ENCODE assay signal across 41 mouse cellular contexts in genomic region chrX:57081496-57081895, GRCm38 (mm10). TPM values are rescaled to one million over a fixed set of nuclear protein-coding genes. Genes with fewer than 3 reads are reported as not detected.
DNase-seq lines count a peak whose midpoint lies in the region; ATAC-seq lines count a peak whose summit lies in the region.
"Had no signal": no experiment of that assay in that cellular context is flagged by ENCODE, and none has a peak within 500 bp of the region (broad histone marks: within the 10 kb centered on the region; RNA-seq: fewer than 3 reads in every experiment).

No protein-coding gene starts in this region.

- no peaks in the 10 kb centered on the region for H3K4me1 ChIP-seq in embryonic facial prominence, embryonic 10.5 days
- no peaks in the 10 kb centered on the region for H3K4me1 ChIP-seq in liver, embryonic 12.5 days
- H3K4me1 ChIP-seq: embryonic facial prominence, embryonic 15.5 days; forebrain, embryonic 13.5 days; heart, embryonic 10.5 days; hindbrain, embryonic 10.5 days; liver, embryonic 15.5 days; megakaryocyte, embryonic 14.5 days; midbrain, embryonic 12.5 days; neural tube, embryonic 12.5 days had no signal

- H3K4me3 ChIP-seq in embryonic facial prominence, embryonic 10.5 days: no peak overlapping the region
- no peak overlapping the region for H3K4me3 ChIP-seq in liver, embryonic 12.5 days
- H3K4me3 ChIP-seq: embryonic facial prominence, embryonic 15.5 days; forebrain, embryonic 13.5 days; heart, embryonic 10.5 days; hindbrain, embryonic 10.5 days; liver, embryonic 15.5 days; megakaryocyte, embryonic 14.5 days; midbrain, embryonic 12.5 days; myocyte; neural tube, embryonic 12.5 days had no signal

- H3K9me3 ChIP-seq in embryonic facial prominence, embryonic 10.5 days: no peaks in the 10 kb centered on the region
- H3K9me3 ChIP-seq in liver, embryonic 12.5 days (replicated peaks): no peaks in the 10 kb centered on the region
- H3K9me3 ChIP-seq: embryonic facial prominence, embryonic 15.5 days; forebrain, embryonic 13.5 days; heart, embryonic 10.5 days; hindbrain, embryonic 10.5 days; liver, embryonic 15.5 days; megakaryocyte, embryonic 14.5 days; midbrain, embryonic 12.5 days; neural tube, embryonic 12.5 days had no signal

- H3K27me3 ChIP-seq in embryonic facial prominence, embryonic 10.5 days (replicated peaks; ENCODE audit: low read depth, poor library complexity, severe bottlenecking): no peaks in the 10 kb centered on the region
- no peaks in the 10 kb centered on the region for H3K27me3 ChIP-seq in liver, embryonic 12.5 days (replicated peaks)
- H3K27me3 ChIP-seq: embryonic facial prominence, embryonic 15.5 days; forebrain, embryonic 13.5 days; liver, embryonic 15.5 days; midbrain, embryonic 12.5 days; neural tube, embryonic 12.5 days had no signal

- H3K4me2 ChIP-seq in liver, embryonic 12.5 days: no peak overlapping the region
- H3K4me2 ChIP-seq: embryonic facial prominence, embryonic 15.5 days; forebrain, embryonic 13.5 days; liver, embryonic 15.5 days; midbrain, embryonic 12.5 days; neural tube, embryonic 12.5 days had no signal

- peak; percentile 33 for DNase-seq in adrenal gland, adult 2 months
- DNase-seq in adrenal gland, postnatal 4 days (ENCODE audit: low spot score in 2 of 2): no peak
- peak; percentile 25 for DNase-seq in Muller cell, postnatal 12 days (ENCODE audit: inconsistent ontology term)
- DNase-seq in adrenal gland, postnatal 25 days: peak; percentile 7
- peak; percentile 7 for DNase-seq in lung, postnatal 14 days
- DNase-seq in embryonic facial prominence, embryonic 10.5 days (ENCODE audit: low spot score): no peak
- no peak for DNase-seq in kidney, adult 18-20 months
- DNase-seq: cerebellum, adult 11-12 months; cerebellum, postnatal 10 days; gastrocnemius, postnatal 25 days; heart, adult 11 months; kidney, adult 9 months; kidney, postnatal 10 days; layer of hippocampus, adult 9-11 months; liver; right cerebral cortex, adult 18-20 months; thymus, adult 18-20 months; thymus, postnatal 25 days had no signal

- no peak overlapping the region for H3K9ac ChIP-seq in liver, embryonic 12.5 days
- H3K9ac ChIP-seq: embryonic facial prominence, embryonic 15.5 days; forebrain, embryonic 13.5 days; liver, embryonic 15.5 days; midbrain, embryonic 12.5 days; neural tube, embryonic 12.5 days had no signal

- H3K27ac ChIP-seq in embryonic facial prominence, embryonic 10.5 days (replicated peaks): no peak overlapping the region
- H3K27ac ChIP-seq in liver, embryonic 12.5 days: no peak overlapping the region
- H3K27ac ChIP-seq: embryonic facial prominence, embryonic 15.5 days; forebrain, embryonic 13.5 days; heart, embryonic 10.5 days; hindbrain, embryonic 10.5 days; hindbrain, postnatal 0 days; liver, embryonic 15.5 days; midbrain, embryonic 12.5 days; neural tube, embryonic 12.5 days; stomach, postnatal 0 days had no signal

- H3K36me3 ChIP-seq in embryonic facial prominence, embryonic 10.5 days (replicated peaks): no peaks in the 10 kb centered on the region
- no peaks in the 10 kb centered on the region for H3K36me3 ChIP-seq in liver, embryonic 12.5 days
- H3K36me3 ChIP-seq: embryonic facial prominence, embryonic 15.5 days; heart, embryonic 10.5 days; hindbrain, embryonic 10.5 days; liver, embryonic 15.5 days; midbrain, embryonic 12.5 days; neural tube, embryonic 12.5 days had no signal

- 79% methylated on average over 5 of the region's 5 CpGs for WGBS in embryonic facial prominence, embryonic 10.5 days
- 62% methylated on average over 5 of the region's 5 CpGs for WGBS in liver, embryonic 12.5 days (ENCODE audit: insufficient replicate concordance)

- no peak for ATAC-seq in liver, embryonic 12.5 days
- ATAC-seq: activated CD4-positive, CD25-positive, alpha-beta regulatory T cell, adult 4 months; forebrain, embryonic 13.5 days; hindbrain, postnatal 0 days; intestine, embryonic 16.5 days had no signal

RNA-seq across cellular contexts. Expression of gene Vgll1, which starts 6.4 kb away (rescaled TPM):
- total RNA-seq in adrenal gland, adult 2 months (2021): not detected
- polyA plus RNA-seq in adrenal gland, adult 2 months (2012; rRNA removed): not detected in 2 replicates
- not detected for total RNA-seq in adrenal gland, postnatal 4 days (2021)
- not detected in 2 replicates for total RNA-seq in adrenal gland, postnatal 25 days (2021)
- polyA plus RNA-seq in embryonic facial prominence, embryonic 10.5 days (2016; fragmentation: Nextera tagmentation; extraction: Ambion mirVana): 0.06 and 0.32 TPM in 2 replicates
- polyA plus RNA-seq in liver, embryonic 12.5 days (2016; fragmentation: Nextera tagmentation; extraction: Ambion mirVana): 0.07 TPM in 1 of 2 replicates, not detected in the other
- total RNA-seq: common myeloid progenitor, adult 5-6 weeks; gastrocnemius, adult 18-20 months; gastrocnemius, postnatal 25 days; hindbrain, postnatal 0 days; left cerebral cortex, postnatal 14 days; MEL; midbrain, postnatal 0 days had no signal
- polyA plus RNA-seq: activated CD4-positive, CD25-positive, alpha-beta regulatory T cell, adult 4 months; forebrain, embryonic 13.5 days; hindbrain, postnatal 0 days; intestine, embryonic 16.5 days; large intestine, adult 2 months; liver, embryonic 15.5 days; lung, embryonic 16.5 days; midbrain, postnatal 0 days; myocyte; spleen, adult 2 months; stomach, postnatal 0 days had no signal

RNA-seq across cellular contexts. Expression of gene Htatsf1, which starts 28.1 kb away (rescaled TPM):
- 10 to 100 TPM; 35.5 to 46.9 TPM for total RNA-seq in adrenal gland, adult 2 months (2021)
- 44.1 and 46.9 TPM in 2 replicates for polyA plus RNA-seq in adrenal gland, adult 2 months (2012; rRNA removed)
- total RNA-seq in adrenal gland, postnatal 4 days (2021): 10 to 100 TPM; 49.7 to 53.2 TPM
- 47.7 and 50.1 TPM in 2 replicates for total RNA-seq in adrenal gland, postnatal 25 days (2021)
- 73.5 and 77.7 TPM in 2 replicates for polyA plus RNA-seq in embryonic facial prominence, embryonic 10.5 days (2016; fragmentation: Nextera tagmentation; extraction: Ambion mirVana)
- 42.0 TPM in 2 replicates for polyA plus RNA-seq in liver, embryonic 12.5 days (2016; fragmentation: Nextera tagmentation; extraction: Ambion mirVana)

RNA-seq across cellular contexts. Expression of gene Brs3, which starts 38.6 kb away (rescaled TPM):
- total RNA-seq in adrenal gland, adult 2 months (2021): not detected
- polyA plus RNA-seq in adrenal gland, adult 2 months (2012; rRNA removed): not detected in 2 replicates
- not detected for total RNA-seq in adrenal gland, postnatal 4 days (2021)
- not detected in 2 replicates for total RNA-seq in adrenal gland, postnatal 25 days (2021)
- not detected in 2 replicates for polyA plus RNA-seq in embryonic facial prominence, embryonic 10.5 days (2016; fragmentation: Nextera tagmentation; extraction: Ambion mirVana)
- polyA plus RNA-seq in liver, embryonic 12.5 days (2016; fragmentation: Nextera tagmentation; extraction: Ambion mirVana): not detected in 2 replicates
- total RNA-seq: common myeloid progenitor, adult 5-6 weeks; gastrocnemius, adult 18-20 months; gastrocnemius, postnatal 25 days; MEL had no signal
- polyA plus RNA-seq: activated CD4-positive, CD25-positive, alpha-beta regulatory T cell, adult 4 months; embryonic facial prominence, embryonic 15.5 days; forebrain, embryonic 13.5 days; heart, embryonic 10.5 days; heart, embryonic 16.5 days; hindbrain, embryonic 10.5 days; intestine, embryonic 16.5 days; large intestine, adult 2 months; liver, embryonic 15.5 days; lung, embryonic 16.5 days; midbrain, embryonic 12.5 days; myocyte; neural tube, embryonic 12.5 days; spleen, adult 2 months; stomach, postnatal 0 days had no signal

Comparison
In these comparisons a context has a peak if more than half of its experiments do, and no peak if none do; other contexts are left out.
1. DNase-seq: peak in adrenal gland, adult 2 months (single experiment), Muller cell, postnatal 12 days (single experiment), adrenal gland, postnatal 25 days (single experiment) and lung, postnatal 14 days (single experiment); none in adrenal gland, postnatal 4 days (0 of 2), embryonic facial prominence, embryonic 10.5 days (single experiment) and kidney, adult 18-20 months (single experiment).